Mouse (Mus musculus) embryonic facial prominence, embryonic 11.5 days (tissue): ENCODE measurements around the gene Sertad2. TPM values are rescaled to one million over a fixed set of nuclear protein-coding genes. Genes with fewer than 3 reads are reported as not detected.
A peak's percentile ranks its signal among the peaks of the same experiment; 100 is the strongest.

Source experiments
- ATAC-seq: fragments of 200-750 bp; cut with Nextera tagmentation; replicated peaks from 2 replicates; pipeline ENCODE4 v1.8.0; 2017; ENCODE audit warnings: low read depth; ENCODE audit not compliant: insufficient number of reproducible peaks, low FRiP score, low TSS enrichment
- DNase-seq: peaks from one replicate; pipeline ENCODE4 v3.0.0-alpha.2; 2015; ENCODE audit warnings: low spot score
- H3K27ac ChIP-seq: fragments of 300-500 bp; sonication (generic); replicated peaks from 2 replicates; pipeline ENCODE4 v1.5.1; 2014; ENCODE audit warnings: mild to moderate bottlenecking, low read depth, low read length, control low read depth
- H3K27me3 ChIP-seq: fragments of 300-500 bp; sonication (generic); 2 replicates; pipeline ENCODE4 v1.6.1; 2014; ENCODE audit warnings: mild to moderate bottlenecking, low read length, moderate library complexity, mixed read lengths; ENCODE audit not compliant: control insufficient read depth, insufficient read depth
- H3K36me3 ChIP-seq: fragments of 300-500 bp; sonication (generic); replicated peaks from 2 replicates; pipeline ENCODE4 v1.6.1; 2014; ENCODE audit warnings: low read depth, mild to moderate bottlenecking, low read length, moderate library complexity, mixed read lengths; ENCODE audit not compliant: control insufficient read depth, insufficient read depth
- H3K4me1 ChIP-seq: fragments of 300-500 bp; sonication (generic); 2 replicates; pipeline ENCODE4 v1.6.1; 2014; ENCODE audit warnings: low read length, mixed read lengths; ENCODE audit not compliant: control insufficient read depth, insufficient read depth
- H3K4me2 ChIP-seq: fragments of 300-500 bp; sonication (generic); 2 replicates; pipeline ENCODE4 v1.6.1; 2014; ENCODE audit warnings: low read depth, mild to moderate bottlenecking, control low read depth, low read length, moderate library complexity
- H3K4me3 ChIP-seq: fragments of 300-500 bp; sonication (generic); 2 replicates; pipeline ENCODE4 v1.5.1; 2014; ENCODE audit warnings: low read depth, low read length, control low read depth
- H3K9ac ChIP-seq: fragments of 300-500 bp; sonication (generic); replicated peaks from 2 replicates; pipeline ENCODE4 v1.6.1; 2014; ENCODE audit warnings: mild to moderate bottlenecking, control low read depth, low read length
- H3K9me3 ChIP-seq: fragments of 300-500 bp; sonication (generic); replicated peaks from 2 replicates; pipeline ENCODE4 v1.6.1; 2016; ENCODE audit warnings: mild to moderate bottlenecking, low read length, inconsistent platforms, mixed read lengths; ENCODE audit not compliant: control insufficient read depth
- WGBS: fragments of 180-500 bp; shearing (Covaris S2); extraction: QIAGEN DNeasy Blood & Tissue Kit; methylation state at CpG from one replicate; pipeline ENCODE4 v1.1.7; 2014; 5-methylcytosine and 5-hydroxymethylcytosine counted together
- polyA plus RNA-seq: library from polyadenylated mRNA; unstranded; fragments of >200 nt; fragmentation: Nextera tagmentation; extraction: Ambion mirVana; gene quantifications from 2 replicates; pipeline ENCODE4 v1.2.1, GENCODE M21; 2014

The Sertad2 gene
- polyA plus RNA-seq, 1 experiment from 2014 or later: 15.5 TPM

GRCm38 (mm10) chr11:20522750-20523149 is 20.3 kb upstream of the Sertad2 start:
- 62% methylated on average over 4 of the region's 4 CpGs for WGBS

GRCm38 (mm10) chr11:20524435-20524834 is 18.6 kb upstream of the Sertad2 start:
- H3K36me3 ChIP-seq: no peaks in the 10 kb centered on the region
- ATAC-seq (no peak), DNase-seq (no peak)
- no peak overlapping the region for H3K4me3 ChIP-seq
- H3K4me2 ChIP-seq: no peak overlapping the region
- no peak overlapping the region for H3K27ac ChIP-seq
- no peaks in the 10 kb centered on the region for H3K4me1 ChIP-seq
- no peaks in the 10 kb centered on the region for H3K9me3 ChIP-seq
- no peak overlapping the region for H3K9ac ChIP-seq
- 96% methylated on average over 1 of the region's 1 CpGs for WGBS
- no peaks in the 10 kb centered on the region for H3K27me3 ChIP-seq

More at GRCm38 (mm10) chr11:20522750-20523149, 20.3 kb upstream of the Sertad2 start:
- H3K9ac ChIP-seq: no peak overlapping the region
- DNase-seq (no peak), ATAC-seq (no peak)
- no peaks in the 10 kb centered on the region for H3K9me3 ChIP-seq
- no peak overlapping the region for H3K4me3 ChIP-seq
- no peaks in the 10 kb centered on the region for H3K27me3 ChIP-seq
- H3K27ac ChIP-seq: no peak overlapping the region
- H3K4me2 ChIP-seq: no peak overlapping the region
- no peaks in the 10 kb centered on the region for H3K4me1 ChIP-seq
- H3K36me3 ChIP-seq: no peaks in the 10 kb centered on the region

- H3K9me3 ChIP-seq: no peaks in the 10 kb centered on the region
- H3K27ac ChIP-seq: no peak overlapping the region
- no peak overlapping the region for H3K4me3 ChIP-seq
- no peaks in the 10 kb centered on the region for H3K27me3 ChIP-seq
- DNase-seq (no peak), ATAC-seq (no peak)
- no peaks in the 10 kb centered on the region for H3K4me1 ChIP-seq
- H3K4me2 ChIP-seq: no peak overlapping the region
- no peaks in the 10 kb centered on the region for H3K36me3 ChIP-seq
- no peak overlapping the region for H3K9ac ChIP-seq
- WGBS: 68% methylated on average over 8 of the region's 8 CpGs
These were observed 17.1 kb upstream of the Sertad2 start for GRCm38 (mm10) chr11:20525909-20526308.

GRCm38 (mm10) chr11:20527901-20528300 is 15.2 kb upstream of the Sertad2 start:
- H3K4me3 ChIP-seq: no peak overlapping the region
- H3K9me3 ChIP-seq: no peaks in the 10 kb centered on the region
- DNase-seq: no peak
- H3K4me2 ChIP-seq: no peak overlapping the region
- H3K9ac ChIP-seq: no peak overlapping the region
- no peaks in the 10 kb centered on the region for H3K36me3 ChIP-seq
- no peaks in the 10 kb centered on the region for H3K27me3 ChIP-seq
- no peak overlapping the region for H3K27ac ChIP-seq
- 78% methylated on average over 3 of the region's 3 CpGs for WGBS
- no peak for ATAC-seq
- H3K4me1 ChIP-seq: no peaks in the 10 kb centered on the region

GRCm38 (mm10) chr11:20531682-20531991 is 11.4 kb upstream of the Sertad2 start:
- Histone ChIP-seq H3K9me3 (no peaks in the 10 kb centered on the region), H3K27me3 (no peaks in the 10 kb centered on the region), H3K9ac (peak overlapping the region; percentile 78), H3K27ac (no peak overlapping the region), H3K36me3 (no peaks in the 10 kb centered on the region), H3K4me2 (peak overlapping the region; percentile 84), H3K4me1 (no peaks in the 10 kb centered on the region), H3K4me3 (peak overlapping the region; percentile 51)
- WGBS: 19% methylated on average over 1 of the region's 1 CpGs
- peak; percentile 22; the same call in 1 of the 2 replicates for ATAC-seq
- DNase-seq: no peak

- no peaks in the 10 kb centered on the region for H3K4me1 ChIP-seq
- ATAC-seq: peak; percentile 88
- H3K27me3 ChIP-seq: no peaks in the 10 kb centered on the region
- H3K36me3 ChIP-seq: no peaks in the 10 kb centered on the region
- no peaks in the 10 kb centered on the region for H3K9me3 ChIP-seq
- peak overlapping the region; percentile 51 for H3K4me3 ChIP-seq
- H3K27ac ChIP-seq: no peak overlapping the region; the same call in 1 of the 2 replicates
- H3K9ac ChIP-seq: peak overlapping the region; percentile 78
- under 1% methylated on average over 35 of the region's 42 CpGs for WGBS
- peak; percentile 77 for DNase-seq
- H3K4me2 ChIP-seq: peak overlapping the region; percentile 84
These were observed 10.8 kb upstream of the Sertad2 start for GRCm38 (mm10) chr11:20531992-20532881.

- H3K4me3 ChIP-seq: no peak overlapping the region
- no peak for ATAC-seq
- DNase-seq: no peak
- H3K27ac ChIP-seq: no peak overlapping the region
- H3K27me3 ChIP-seq: no peaks in the 10 kb centered on the region
- WGBS: 83% methylated on average over 4 of the region's 4 CpGs
- H3K9ac ChIP-seq: no peak overlapping the region
- no peaks in the 10 kb centered on the region for H3K36me3 ChIP-seq
- no peaks in the 10 kb centered on the region for H3K9me3 ChIP-seq
- no peaks in the 10 kb centered on the region for H3K4me1 ChIP-seq
- H3K4me2 ChIP-seq: no peak overlapping the region
These were observed 9.8 kb upstream of the Sertad2 start for GRCm38 (mm10) chr11:20533231-20533630.

- no peak overlapping the region for H3K27ac ChIP-seq
- no peak for ATAC-seq
These were observed 5.8 kb upstream of the Sertad2 start for GRCm38 (mm10) chr11:20537221-20537620.

More at GRCm38 (mm10) chr11:20537221-20537620, 5.8 kb upstream of the Sertad2 start:
- Histone ChIP-seq H3K4me1 (no peaks in the 10 kb centered on the region), H3K4me2 (no peak overlapping the region), H3K9ac (no peak overlapping the region), H3K36me3 (no peaks in the 10 kb centered on the region), H3K9me3 (no peaks in the 10 kb centered on the region), H3K27me3 (no peaks in the 10 kb centered on the region), H3K4me3 (no peak overlapping the region)
- 85% methylated on average over 3 of the region's 3 CpGs for WGBS
- no peak for DNase-seq
